8 mouse cellular contexts compared by ENCODE assay signal in genomic region chr9:25151611-25152241, GRCm38 (mm10). TPM values are rescaled to one million over a fixed set of nuclear protein-coding genes. Genes with fewer than 3 reads are reported as not detected.
DNase-seq lines count a peak whose midpoint lies in the region; ATAC-seq and TF ChIP-seq lines count a peak whose summit lies in the region.

Gene Herpud2 (minus strand): TSS chr9:25151820.

- DNase-seq in 3134 (ENCODE audit: extremely low read depth, insufficient read length, low spot score), result peak; percentile 99
- peak; percentile 97 to 98 for DNase-seq in adrenal gland, postnatal 36 days
- DNase-seq in heart, adult 2 months, result peak; percentile 95 to 98
- DNase-seq in kidney, adult 9 months, result peak; percentile 95
- peak; percentile 93 for DNase-seq in limb, embryonic 14.5 days (ENCODE audit: low spot score)
- peak; percentile 95 for DNase-seq in midbrain, postnatal 0 days (ENCODE audit: low spot score)
- DNase-seq in spleen, postnatal 14 days (ENCODE audit: low spot score in 2 of 2), result peak; percentile 79 to 84

- 0 out of 2 replicates have a peak, but pooled peaks cover 1% of the 10 kb centered on the region for H3K79me2 ChIP-seq in heart, adult 2 months (replicated peaks; ENCODE audit: control insufficient read depth, insufficient read depth, low read length)

- intact Hi-C loops in heart, adult 2 months (cut with DNase I), result loop anchor here (5.0 kb wide), 2 partner anchors 101 to 331 kb away; partner anchors contain the start of genes Eepd1 and Sept7

- peak within 1 kb of the TSS; percentile 99 for H3K27ac ChIP-seq in embryonic facial prominence, embryonic 13.5 days
- H3K27ac ChIP-seq in heart, adult 2 months, result peak within 1 kb of the TSS; percentile 97
- H3K27ac ChIP-seq in limb, embryonic 14.5 days (replicated peaks; ENCODE audit: low read depth, low read length), result peak within 1 kb of the TSS; percentile 99
- peak within 1 kb of the TSS; percentile 95 for H3K27ac ChIP-seq in midbrain, postnatal 0 days (ENCODE audit: low read depth, low read length)

- 0 out of 2 replicates have a peak, but pooled peaks cover 3% of the 10 kb centered on the region for H3K36me3 ChIP-seq in embryonic facial prominence, embryonic 13.5 days
- H3K36me3 ChIP-seq in heart, adult 2 months (ENCODE audit: control insufficient read depth, insufficient read depth, low read length), result peaks cover 25% of the 10 kb centered on the region
- H3K36me3 ChIP-seq in limb, embryonic 14.5 days (ENCODE audit: control insufficient read depth, insufficient read depth, low read length), result no peaks in the 10 kb centered on the region
- H3K36me3 ChIP-seq in midbrain, postnatal 0 days (ENCODE audit: insufficient read depth, low read length), result no peaks in the 10 kb centered on the region

- peak; percentile 51 for TF ChIP-seq CTCF in heart, adult 2 months (IDR thresholded peaks at IDR 0.05)
- TF ChIP-seq CTCF in midbrain, postnatal 0 days (IDR thresholded peaks at IDR 0.05), result peak; percentile 23; the same call in 1 of the 2 replicates

- peak; percentile 79 for TF ChIP-seq EP300 in heart, adult 2 months (IDR thresholded peaks at IDR 0.05; ENCODE audit: insufficient read depth, low read depth, low read length)

- H3K4me3 ChIP-seq in embryonic facial prominence, embryonic 13.5 days, result peak within 1 kb of the TSS; percentile 87
- peak within 1 kb of the TSS; percentile 78 for H3K4me3 ChIP-seq in heart, adult 2 months
- H3K4me3 ChIP-seq in limb, embryonic 14.5 days (replicated peaks; ENCODE audit: low read length), result peak within 1 kb of the TSS; percentile 80
- H3K4me3 ChIP-seq in midbrain, postnatal 0 days (ENCODE audit: low read depth, low read length), result peak within 1 kb of the TSS; percentile 89

- H3K4me1 ChIP-seq in embryonic facial prominence, embryonic 13.5 days, result peaks cover 17% of the 10 kb centered on the region
- peaks cover 11% of the 10 kb centered on the region for H3K4me1 ChIP-seq in heart, adult 2 months (ENCODE audit: control insufficient read depth, insufficient read depth, low read length)
- peaks cover 14% of the 10 kb centered on the region for H3K4me1 ChIP-seq in limb, embryonic 14.5 days (ENCODE audit: control insufficient read depth, insufficient read depth, low read length)
- H3K4me1 ChIP-seq in midbrain, postnatal 0 days (ENCODE audit: insufficient read depth, low read length), result peaks cover 9% of the 10 kb centered on the region; the same call in 1 of the 2 replicates

- peak within 1 kb of the TSS; percentile 77 for H3K4me2 ChIP-seq in embryonic facial prominence, embryonic 13.5 days
- peak within 1 kb of the TSS; percentile 76 for H3K4me2 ChIP-seq in limb, embryonic 14.5 days (replicated peaks; ENCODE audit: low read depth, low read length, severe bottlenecking)
- H3K4me2 ChIP-seq in midbrain, postnatal 0 days (ENCODE audit: low read depth, low read length, poor library complexity, severe bottlenecking), result peak within 1 kb of the TSS; percentile 86

- WGBS in embryonic facial prominence, embryonic 13.5 days, result under 1% methylated on average over 45 of the region's 51 CpGs
- WGBS in heart, adult 2 months, result under 1% methylated on average over 48 of the region's 51 CpGs
- WGBS in limb, embryonic 14.5 days, result under 1% methylated on average over 24 of the region's 51 CpGs
- WGBS in midbrain, postnatal 0 days, result 0% methylated on average over 24 of the region's 51 CpGs

- no peaks in the 10 kb centered on the region for H3K9me3 ChIP-seq in embryonic facial prominence, embryonic 13.5 days
- no peaks in the 10 kb centered on the region for H3K9me3 ChIP-seq in limb, embryonic 14.5 days (ENCODE audit: control insufficient read depth, low read length)
- H3K9me3 ChIP-seq in midbrain, postnatal 0 days (ENCODE audit: low read length), result no peaks in the 10 kb centered on the region

- no peaks in the 10 kb centered on the region for H3K27me3 ChIP-seq in embryonic facial prominence, embryonic 13.5 days
- no peaks in the 10 kb centered on the region for H3K27me3 ChIP-seq in heart, adult 2 months (ENCODE audit: control insufficient read depth, insufficient read depth, low read length)
- H3K27me3 ChIP-seq in limb, embryonic 14.5 days (ENCODE audit: control insufficient read depth, insufficient read depth, low read length), result no peaks in the 10 kb centered on the region
- H3K27me3 ChIP-seq in midbrain, postnatal 0 days (ENCODE audit: insufficient read depth, low read length), result no peaks in the 10 kb centered on the region

- peak; percentile 80 for TF ChIP-seq POLR2A in heart, adult 2 months (IDR thresholded peaks at IDR 0.05; ENCODE audit: insufficient read depth, low read depth, low read length)
- peak; percentile 37; the same call in 1 of the 2 replicates for TF ChIP-seq POLR2A in limb, embryonic 14.5 days (IDR thresholded peaks at IDR 0.05; ENCODE audit: borderline replicate concordance, extremely low read depth, insufficient read depth, insufficient read length)

- ATAC-seq in embryonic facial prominence, embryonic 13.5 days (ENCODE audit: insufficient number of reproducible peaks, insufficient read depth, low FRiP score, low TSS enrichment, low read depth), result peak; percentile 99
- ATAC-seq in limb, embryonic 14.5 days (ENCODE audit: low FRiP score, low read depth), result peak; percentile 97
- ATAC-seq in midbrain, postnatal 0 days (ENCODE audit: low FRiP score), result peak; percentile 97

- H3K9ac ChIP-seq in embryonic facial prominence, embryonic 13.5 days, result peak within 1 kb of the TSS; percentile 93
- H3K9ac ChIP-seq in heart, adult 2 months (ENCODE audit: low read depth, low read length), result peak within 1 kb of the TSS; percentile 92
- H3K9ac ChIP-seq in limb, embryonic 14.5 days (ENCODE audit: low read depth, low read length, severe bottlenecking), result peak within 1 kb of the TSS; percentile 93
- peak within 1 kb of the TSS; percentile 92 for H3K9ac ChIP-seq in midbrain, postnatal 0 days (replicated peaks; ENCODE audit: low read length, poor library complexity, severe bottlenecking)

RNA-seq across cellular contexts. Expression of gene Herpud2, which starts in this region (rescaled TPM):
- total RNA-seq in adrenal gland, postnatal 36 days (2021), result 10 to 100 TPM; 49.2 to 58.7 TPM
- 30.4 and 30.8 TPM in 2 replicates for polyA plus RNA-seq in embryonic facial prominence, embryonic 13.5 days (2015; fragmentation: Nextera tagmentation; extraction: Ambion mirVana)
- total RNA-seq in heart, adult 2 months (2021), result 10 to 100 TPM; 34.6 to 38.9 TPM
- polyA plus RNA-seq in heart, adult 2 months (2012; rRNA removed), result 24.9 and 27.1 TPM in 2 replicates
- 32.8 and 42.1 TPM in 2 replicates for polyA plus RNA-seq in limb, embryonic 14.5 days (2012; rRNA removed)
- polyA plus RNA-seq in limb, embryonic 14.5 days (2014; fragmentation: Nextera tagmentation; extraction: Ambion mirVana), result 33.8 and 39.3 TPM in 2 replicates
- total RNA-seq in midbrain, postnatal 0 days (2014; rRNA removed), result 15.8 and 28.5 TPM in 2 replicates
- polyA plus RNA-seq in midbrain, postnatal 0 days (2015; fragmentation: Nextera tagmentation; extraction: Ambion mirVana), result 25.9 and 26.6 TPM in 2 replicates

Comparison
In these comparisons a context has a peak if more than half of its experiments do, and no peak if none do; other contexts are left out.
1. Peak in every context shown above with its lines: DNase-seq, ATAC-seq, H3K4me3 ChIP-seq and H3K27ac ChIP-seq.